Mouse (Mus musculus) left cerebral cortex, postnatal 36 days (tissue): ENCODE data around the gene Atp7a. TPM values are rescaled to one million over a fixed set of nuclear protein-coding genes. Genes with fewer than 3 reads are reported as not detected.

Experiments used
- DNase-seq, 2 experiments: peaks; one replicate each; pipeline ENCODE4 v3.0.0; 2021 to 2022; ENCODE audit warnings: low spot score in 2 of 2, mixed read lengths in 1 of 2
- intact Hi-C: fragments of 180-260 bp; cut with DNase I; formaldehyde crosslinking; loops from one replicate; pipeline ENCODE4 v1.15.1; 2025
- total RNA-seq, 2 experiments: library from RNA; stranded (reverse); gene quantifications; 2 replicates each; pipeline ENCODE4 v1.2.3; 2021

Gene Atp7a
- total RNA-seq, 2 experiments from 2014 or later: 6.1 to 7.8 TPM

- DNase-seq: no peak
Measured at GRCm38 (mm10) chrX:106155892-106156291, 128.8 kb downstream of the Atp7a start.

DNA sequence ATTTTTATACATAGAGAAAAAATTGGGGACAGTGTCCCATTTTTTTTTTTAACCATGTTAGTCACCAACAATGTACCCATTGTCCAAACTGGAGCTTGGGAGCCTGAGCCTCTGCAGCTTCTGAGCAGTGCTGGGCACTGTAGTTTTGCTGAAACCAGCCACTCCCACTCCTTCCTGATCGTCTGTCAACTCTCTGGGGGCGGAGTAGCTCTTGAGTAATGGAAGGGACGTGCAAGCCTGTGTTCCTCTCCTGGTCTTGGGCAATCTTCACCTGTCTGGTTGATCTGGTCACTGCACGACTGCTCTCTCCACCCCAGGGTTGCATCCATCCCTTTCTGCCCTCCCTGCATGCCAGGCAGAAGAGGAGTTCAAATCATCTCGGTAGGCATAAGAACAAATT is 136.9 kb downstream of the Atp7a start:
- intact Hi-C loops: no loop called here
- DNase-seq: no peak

More at GRCm38 (mm10) chrX:106155892-106156291, 128.8 kb downstream of the Atp7a start:
- intact Hi-C loops: no loop called here

DNA sequence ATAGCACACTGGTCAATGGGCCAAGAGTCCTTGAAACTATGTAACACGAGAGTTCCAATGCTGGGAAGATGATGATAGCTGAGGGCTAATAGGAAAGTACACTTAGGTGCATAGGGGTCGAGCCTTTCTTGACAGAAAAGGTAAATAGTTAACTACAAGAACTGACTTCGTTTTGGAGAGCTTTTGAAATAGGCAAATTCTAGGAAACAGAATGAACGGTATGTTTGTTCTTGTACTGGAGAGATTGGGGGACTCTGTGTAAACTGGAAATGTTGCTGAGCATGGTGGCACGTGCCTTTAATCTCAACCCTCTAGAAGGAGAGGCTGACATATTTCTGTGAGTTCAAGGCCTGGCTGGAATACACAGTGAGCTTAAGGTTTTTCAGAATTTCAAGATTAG is 137.5 kb downstream of the Atp7a start:
- intact Hi-C loops: no loop called here

GRCm38 (mm10) chrX:106165089-106165488 is 138.0 kb downstream of the Atp7a start:
- intact Hi-C loops: no loop called here
- DNase-seq: no peak

More for the DNA sequence above, 137.5 kb downstream of the Atp7a start:
- DNase-seq: no peak

DNA sequence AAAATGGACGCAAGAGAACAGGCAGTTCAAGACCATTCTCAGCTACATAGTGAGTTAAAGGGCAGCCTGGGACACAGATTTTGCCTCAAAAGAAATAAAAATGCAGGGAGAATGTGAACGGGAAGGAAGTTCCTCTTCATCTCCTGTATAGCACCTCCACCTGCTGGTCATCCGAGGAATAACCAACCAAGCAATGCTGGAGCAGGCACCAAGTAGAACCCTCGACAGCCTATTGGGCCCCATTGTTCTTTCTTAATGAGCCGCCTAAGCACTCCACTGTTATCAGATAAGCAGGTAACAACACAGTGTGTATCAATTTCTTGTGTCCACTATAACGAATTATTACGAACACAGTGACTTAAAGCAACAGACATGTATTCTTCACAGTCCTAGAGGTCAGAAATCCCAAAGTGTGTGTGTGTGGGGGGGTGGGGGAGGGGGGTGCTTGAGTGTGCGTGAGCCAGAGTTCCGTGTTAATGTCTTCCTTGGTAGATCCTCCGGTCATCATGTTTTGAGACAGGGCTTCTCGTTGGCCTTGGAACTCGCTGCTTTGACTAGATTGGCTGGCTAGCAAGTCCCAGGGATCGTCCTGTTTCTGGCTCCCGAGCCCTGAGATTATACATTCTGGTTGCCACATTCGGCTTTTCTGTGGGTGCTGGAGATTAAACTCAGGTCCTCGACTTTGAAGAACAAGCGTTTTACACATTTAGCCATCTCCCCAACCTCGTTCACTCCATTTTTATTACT is 144.2 kb downstream of the Atp7a start:
- intact Hi-C loops: loop anchor here (1.0 kb wide), 1 partner anchor 144 kb away; the partner anchor contains the start of gene Atp7a
- DNase-seq: peak; percentile 15 to 64

GRCm38 (mm10) chrX:106171853-106172154 is 144.7 kb downstream of the Atp7a start:
- no peak for DNase-seq
- intact Hi-C loops: loop anchor here (1.0 kb wide), 1 partner anchor 145 kb away; the partner anchor contains the start of gene Atp7a

Other genes with a start within 250 kb of the Atp7a start
- gene Atrx, start 97.9 kb upstream of the Atp7a start, total RNA-seq: 100 to 1,000 TPM; 145 to 196 TPM
- gene Magt1, start 15.4 kb upstream of the Atp7a start, total RNA-seq: 10 to 100 TPM; 13.0 to 14.6 TPM
- 100 to 1,000 TPM; 319 to 333 TPM for gene Cox7b, start 11.6 kb upstream of the Atp7a start, total RNA-seq
- gene Tlr13, start 115.9 kb downstream of the Atp7a start, total RNA-seq: 1 to 10 TPM; 1.2 to 1.3 TPM
- 100 to 1,000 TPM; 430 to 470 TPM for gene Pgk1, start 159.8 kb downstream of the Atp7a start, total RNA-seq
- 10 to 100 TPM; 21.9 to 22.3 TPM for gene Taf9b, start 193.9 kb downstream of the Atp7a start, total RNA-seq
- not detected for gene Fnd3c2, start 228.1 kb downstream of the Atp7a start, total RNA-seq